12 mouse cellular contexts compared by ENCODE assay signal in the genomic region with DNA sequence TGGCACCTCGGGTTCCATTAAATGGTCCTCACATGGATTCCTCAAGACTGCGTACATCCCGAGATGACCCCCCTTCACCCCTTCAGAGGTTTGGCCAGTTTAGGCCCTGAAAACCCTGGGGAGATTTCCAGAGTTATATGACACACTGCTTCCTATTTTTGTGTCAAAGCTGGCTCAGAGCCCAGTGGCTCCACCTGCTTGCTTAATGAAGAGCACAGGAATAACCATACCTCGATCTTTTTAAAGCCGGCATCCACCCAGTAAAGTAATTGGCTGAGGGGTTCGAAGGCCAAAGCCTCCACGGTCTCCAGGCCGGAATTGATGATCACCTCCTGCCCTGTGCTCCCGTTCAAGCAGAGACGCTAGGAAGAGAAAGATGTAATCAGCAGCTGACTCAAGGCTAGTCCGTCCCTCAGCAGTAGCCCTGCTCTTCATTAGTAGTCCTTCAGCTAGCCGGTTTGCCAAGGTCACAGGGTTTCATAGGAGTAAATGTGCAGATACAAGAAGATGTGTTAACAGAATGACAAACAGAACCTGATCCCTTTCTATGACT.
DNase-seq lines count a peak whose midpoint lies in the region; ATAC-seq and TF ChIP-seq lines count a peak whose summit lies in the region.
"Had no signal": no experiment of that assay in that cellular context is flagged by ENCODE, and none has a peak within 500 bp of the region (broad histone marks: within the 10 kb centered on the region; RNA-seq: fewer than 3 reads in every experiment).

No protein-coding gene starts in this region.

- H3K9me3 ChIP-seq in intestine, embryonic 15.5 days = no peaks in the 10 kb centered on the region
- H3K9me3 ChIP-seq: embryonic facial prominence, embryonic 10.5 days; liver, embryonic 13.5 days had no signal

- no peaks in the 10 kb centered on the region for H3K27me3 ChIP-seq in intestine, embryonic 15.5 days (replicated peaks)
- H3K27me3 ChIP-seq: liver, embryonic 13.5 days had no signal

- H3K4me3 ChIP-seq in layer of hippocampus, adult 2 months = no peak overlapping the region
- H3K4me3 ChIP-seq in bone marrow, adult 2 months (replicated peaks; ENCODE audit: control insufficient read depth, low read depth, low read length) = no peak overlapping the region
- H3K4me3 ChIP-seq in intestine, embryonic 15.5 days (replicated peaks) = no peak overlapping the region
- H3K4me3 ChIP-seq: embryonic facial prominence, embryonic 10.5 days; liver, embryonic 13.5 days had no signal

- WGBS in bone marrow, adult 2 months = 70% methylated on average over 12 of the region's 12 CpGs
- WGBS in intestine, embryonic 15.5 days = 61% methylated on average over 12 of the region's 12 CpGs

- intact Hi-C loops in heart, postnatal 14 days (cut with DNase I) = no loop called here

- ATAC-seq in intestine, embryonic 15.5 days = no peak

- DNase-seq in heart, postnatal 4 days = peak; percentile 12
- no peak for DNase-seq in heart, postnatal 14 days
- DNase-seq in layer of hippocampus, adult 2 months (ENCODE audit: low spot score in 2 of 2) = no peak
- DNase-seq in layer of hippocampus, postnatal 36 days = no peak
- DNase-seq in cerebellum, adult 9-10 months = peak; percentile 94
- DNase-seq in urinary bladder, postnatal 10 days (ENCODE audit: low spot score) = no peak
- DNase-seq: liver, embryonic 13.5 days had no signal

- no peak overlapping the region for H3K4me2 ChIP-seq in intestine, embryonic 15.5 days (replicated peaks)
- H3K4me2 ChIP-seq: heart, embryonic 11.5 days; liver, embryonic 13.5 days had no signal

- no peak for TF ChIP-seq POLR2A in bone marrow, adult 2 months (IDR thresholded peaks at IDR 0.05; ENCODE audit: borderline replicate concordance, control insufficient read depth, low read depth, low read length)

- peaks cover 4% of the 10 kb centered on the region; the same call in 1 of the 2 replicates for H3K4me1 ChIP-seq in bone marrow, adult 2 months (ENCODE audit: control insufficient read depth, insufficient read depth, low read length)
- no peaks in the 10 kb centered on the region; the same call in 1 of the 2 replicates for H3K4me1 ChIP-seq in intestine, embryonic 15.5 days (replicated peaks)
- H3K4me1 ChIP-seq: liver, embryonic 13.5 days had no signal

- no peak for TF ChIP-seq CTCF in layer of hippocampus, adult 2 months (conservative IDR thresholded peaks at IDR 0.05)
- 0 out of 2 replicates have a peak, but pooled peaks have one; percentile 5 for TF ChIP-seq CTCF in bone marrow, adult 2 months (IDR thresholded peaks at IDR 0.05; ENCODE audit: control insufficient read depth, insufficient read depth, low read length)

- H3K27ac ChIP-seq in layer of hippocampus, adult 2 months = peak overlapping the region; percentile 23; the same call in 1 of the 2 replicates
- no peak overlapping the region for H3K27ac ChIP-seq in bone marrow, adult 2 months (ENCODE audit: control insufficient read depth, insufficient read depth, low read depth, low read length, poor library complexity)
- no peak overlapping the region for H3K27ac ChIP-seq in intestine, embryonic 15.5 days
- H3K27ac ChIP-seq: embryonic facial prominence, embryonic 10.5 days; liver, embryonic 13.5 days; stomach, postnatal 0 days had no signal

- H3K9ac ChIP-seq in intestine, embryonic 15.5 days = no peak overlapping the region
- H3K9ac ChIP-seq: liver, embryonic 13.5 days had no signal

- no peaks in the 10 kb centered on the region for H3K36me3 ChIP-seq in intestine, embryonic 15.5 days
- H3K36me3 ChIP-seq: liver, embryonic 13.5 days had no signal

Comparison
In these comparisons a context has a peak if more than half of its experiments do, and no peak if none do; other contexts are left out.
1. DNase-seq: peak in heart, postnatal 4 days (single experiment) and cerebellum, adult 9-10 months (single experiment); none in heart, postnatal 14 days (0 of 2), layer of hippocampus, adult 2 months (0 of 2), layer of hippocampus, postnatal 36 days (0 of 2) and urinary bladder, postnatal 10 days (single experiment).